Mouse (Mus musculus) lung, postnatal 4 days (tissue): ENCODE results near the gene Gm6803.
"Not testable (repeated sequence)": the region's sequence is repeated elsewhere in the genome, so short reads cannot be mapped to it uniquely, and the experiment has no call there.

Experiments used
- DNase-seq, 2 experiments: peaks; one replicate each; pipeline ENCODE4 v3.0.0; 2021

Gene Gm6803

DNA sequence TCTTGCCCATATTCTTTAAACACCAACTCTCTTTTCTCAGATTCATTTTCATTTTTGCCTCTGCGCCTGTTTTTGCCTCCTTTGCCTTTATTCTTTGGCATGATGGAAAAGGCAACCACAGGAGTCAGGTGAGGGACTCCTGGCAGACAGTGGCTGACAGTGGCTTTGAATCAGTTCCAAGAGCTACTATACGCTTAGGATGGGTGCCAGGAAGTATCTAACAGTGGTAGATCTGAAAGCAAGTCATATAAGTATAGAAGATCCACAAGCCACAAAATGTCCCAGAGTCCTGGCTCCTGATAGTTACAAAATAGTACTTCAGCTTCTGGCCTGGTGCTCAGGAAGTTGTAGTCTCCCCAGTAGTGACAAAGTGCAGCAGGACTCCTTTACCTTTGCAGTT, at the start of gene Gm6803:
Gene Gm6803 (minus strand): TSS at position 101 of the 400 bp plus-strand sequence.
- not testable (repeated sequence) for DNase-seq

DNA sequence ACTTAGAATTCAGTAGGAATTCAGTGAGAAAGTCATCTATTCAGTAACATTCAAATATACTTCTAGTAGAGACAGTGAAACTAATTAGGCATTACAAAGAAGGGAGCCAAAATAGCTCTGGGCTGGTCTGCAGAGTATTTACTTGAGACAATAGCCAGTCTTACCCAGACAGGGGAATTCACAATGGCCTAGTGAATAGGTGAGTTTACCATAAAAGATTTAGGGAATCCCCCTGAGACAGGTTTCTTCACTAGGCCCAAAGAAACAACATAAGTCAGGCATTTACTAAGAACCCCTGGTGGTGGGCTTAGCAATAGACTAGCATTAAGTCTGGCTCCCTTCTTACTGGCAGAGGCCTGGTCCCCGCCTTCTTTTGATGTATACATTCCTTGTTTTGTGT, 26.7 kb upstream of the Gm6803 start:
- DNase-seq, result not testable (repeated sequence)

DNA sequence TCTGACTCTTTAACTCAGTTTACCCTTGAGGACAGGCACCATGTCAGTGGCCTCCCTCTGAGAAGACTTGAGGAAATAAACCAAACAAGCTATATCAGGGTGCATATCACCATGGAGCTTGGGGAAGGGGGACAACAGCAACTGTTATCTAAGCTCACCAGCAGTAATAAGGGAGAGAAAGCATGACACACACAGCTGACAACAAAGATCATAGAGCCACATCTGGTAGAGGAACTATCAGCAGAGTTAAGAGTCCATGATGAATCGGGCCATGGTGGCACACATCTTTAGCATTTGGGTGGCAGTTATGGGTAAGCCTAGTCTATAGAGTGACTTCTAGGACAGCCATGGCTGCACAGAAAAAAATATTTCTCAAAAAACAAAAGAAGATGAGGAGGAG, 21.1 kb upstream of the Gm6803 start:
- not testable (repeated sequence) for DNase-seq

DNA sequence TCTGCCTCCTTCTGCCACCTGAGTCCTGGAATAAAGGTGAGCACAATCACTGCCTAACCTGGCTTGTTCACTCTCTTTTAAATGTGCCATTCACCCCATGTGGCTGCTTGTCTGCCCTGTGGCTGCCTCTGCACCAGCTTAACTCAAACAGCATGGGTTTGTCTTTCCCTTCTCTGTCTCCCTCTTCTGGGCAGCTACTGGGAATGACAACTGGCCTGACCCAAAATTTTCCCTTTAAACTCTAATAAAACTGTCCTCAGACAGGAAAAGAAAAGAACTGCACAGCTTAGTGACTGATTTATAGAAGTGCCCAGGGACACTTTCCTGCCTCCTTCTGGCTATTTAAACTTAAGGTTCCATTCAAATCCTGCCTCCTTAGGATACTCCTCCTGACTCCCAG, 20.5 kb upstream of the Gm6803 start:
- not testable (repeated sequence) for DNase-seq

DNA sequence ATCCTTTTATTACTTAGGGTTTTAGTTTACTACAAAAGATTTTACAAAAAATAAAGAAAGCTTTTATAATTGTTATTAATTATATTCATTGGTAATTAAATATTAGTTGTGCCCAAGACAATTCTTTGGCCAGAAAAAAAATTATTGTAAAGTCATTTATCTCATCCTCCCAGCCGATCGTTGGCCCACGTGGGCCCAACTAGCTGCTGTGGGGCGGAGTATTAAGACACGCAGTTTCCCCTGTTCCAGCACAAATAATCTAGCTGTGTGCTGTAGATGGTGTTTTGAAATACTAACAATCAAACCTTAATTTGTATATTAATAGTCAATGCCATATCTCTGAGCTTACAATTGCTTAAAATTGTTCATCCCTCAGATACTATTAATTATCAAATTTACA, 13.7 kb upstream of the Gm6803 start:
- DNase-seq, result not testable (repeated sequence)

DNA sequence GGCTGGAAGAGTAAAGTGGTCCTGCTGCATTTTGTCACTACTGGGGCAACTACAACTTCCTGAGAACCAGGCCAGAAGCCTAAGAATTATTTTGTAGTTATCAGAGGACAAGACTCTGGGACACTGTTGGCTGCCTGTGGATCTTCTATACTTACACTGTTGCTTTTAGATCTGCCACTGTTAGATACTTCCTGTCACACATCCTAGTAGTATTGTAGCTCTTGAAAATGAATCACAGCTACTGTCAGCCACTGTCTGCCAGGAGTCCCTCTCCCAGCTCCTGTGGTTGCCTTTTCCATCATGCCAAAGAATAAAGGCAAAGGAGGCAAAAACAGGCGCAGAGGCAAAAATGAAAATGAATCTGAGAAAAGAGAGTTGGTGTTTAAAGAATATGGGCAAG, 8.1 kb upstream of the Gm6803 start, which contains the start of gene Gm2056:
Gene Gm2056 (plus strand): TSS at position 301 of the 400 bp plus-strand sequence.
- DNase-seq, result not testable (repeated sequence)

DNA sequence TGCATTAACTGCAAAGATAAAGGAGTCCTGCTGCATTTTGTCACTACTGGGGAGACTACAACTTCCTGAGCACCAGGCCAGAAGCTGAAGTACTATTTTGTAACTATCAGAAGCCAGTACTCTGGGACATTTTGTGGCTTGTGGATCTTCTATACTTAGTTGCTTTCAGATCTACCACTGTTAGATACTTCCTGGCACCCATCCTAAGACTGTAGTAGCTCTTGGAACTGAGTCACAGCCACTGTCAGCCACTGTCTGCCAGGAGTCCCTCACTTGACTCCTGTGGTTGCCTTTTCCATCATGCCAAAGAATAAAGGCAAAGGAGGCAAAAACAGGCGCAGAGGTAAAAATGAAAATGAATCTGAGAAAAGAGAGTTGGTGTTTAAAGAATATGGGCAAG, 7.0 kb downstream of the Gm6803 start, which contains the start of gene Gm2075:
Gene Gm2075 (plus strand): TSS at position 301 of the 400 bp plus-strand sequence.
- DNase-seq, result not testable (repeated sequence)

DNA sequence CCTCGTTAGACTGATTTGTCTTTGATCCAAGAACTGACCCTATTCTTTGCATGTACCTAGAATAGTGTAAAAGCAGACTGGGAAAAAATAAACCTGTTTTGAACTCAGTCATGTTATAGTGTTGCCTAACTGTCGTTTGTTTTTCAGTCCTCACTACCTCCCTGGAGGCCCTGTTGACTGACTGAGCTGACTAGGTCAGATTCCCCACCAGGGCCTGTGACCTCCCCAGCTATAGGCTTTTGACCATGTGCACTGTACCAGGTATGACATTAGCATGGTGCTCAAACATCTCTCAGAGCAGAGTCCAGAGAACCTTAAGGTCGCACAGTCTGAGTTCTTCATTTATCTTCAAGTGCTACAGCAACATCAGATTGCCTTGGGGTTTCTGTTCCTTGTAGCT, 14.5 kb downstream of the Gm6803 start:
- not testable (repeated sequence) for DNase-seq

DNA sequence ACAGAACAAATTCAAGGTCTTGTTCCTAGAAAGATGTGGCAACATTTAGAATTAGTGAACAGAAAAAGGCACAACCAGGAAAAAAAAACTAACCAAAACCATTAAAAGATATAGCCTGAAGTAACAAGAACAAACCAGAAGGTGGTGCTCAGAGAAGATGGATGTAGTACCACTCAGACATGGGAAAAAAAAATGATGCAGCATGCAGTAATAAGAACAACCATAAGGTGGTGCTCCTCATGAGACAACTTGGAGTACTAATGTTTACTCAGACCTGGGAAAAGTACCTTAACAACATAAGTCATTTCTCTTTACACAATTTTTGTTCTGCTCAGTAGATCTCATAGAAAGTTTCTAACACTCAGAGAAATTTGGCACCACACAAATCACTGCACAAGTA, 34.6 kb downstream of the Gm6803 start:
- not testable (repeated sequence) for DNase-seq
